8 mouse cellular contexts compared by ENCODE assay signal in genomic region chr19:45234771-45235231, GRCm38 (mm10). TPM values are rescaled to one million over a fixed set of nuclear protein-coding genes. Genes with fewer than 3 reads are reported as not detected.
DNase-seq lines count a peak whose midpoint lies in the region; ATAC-seq and TF ChIP-seq lines count a peak whose summit lies in the region.

No protein-coding gene starts in this region.

- H3K4me1 ChIP-seq in kidney, embryonic 16.5 days (ENCODE audit: insufficient read depth, low read length) = peaks cover 36% of the 10 kb centered on the region
- peaks cover 12% of the 10 kb centered on the region for H3K4me1 ChIP-seq in embryonic facial prominence, embryonic 11.5 days (ENCODE audit: control insufficient read depth, insufficient read depth, low read length)
- H3K4me1 ChIP-seq in intestine, postnatal 0 days (replicated peaks; ENCODE audit: control insufficient read depth, insufficient read depth, low read length) = no peaks in the 10 kb centered on the region
- H3K4me1 ChIP-seq in neural tube, embryonic 15.5 days = peaks cover 55% of the 10 kb centered on the region

- no peaks in the 10 kb centered on the region for H3K9me3 ChIP-seq in kidney, embryonic 16.5 days (ENCODE audit: low read length)
- H3K9me3 ChIP-seq in embryonic facial prominence, embryonic 11.5 days (replicated peaks; ENCODE audit: control insufficient read depth, low read length) = no peaks in the 10 kb centered on the region
- no peaks in the 10 kb centered on the region for H3K9me3 ChIP-seq in intestine, postnatal 0 days (ENCODE audit: control insufficient read depth)
- no peaks in the 10 kb centered on the region for H3K9me3 ChIP-seq in neural tube, embryonic 15.5 days (replicated peaks)

- WGBS in kidney, embryonic 16.5 days = under 1% methylated on average over 42 of the region's 42 CpGs
- WGBS in embryonic facial prominence, embryonic 11.5 days = 1% methylated on average over 33 of the region's 42 CpGs
- WGBS in intestine, postnatal 0 days = under 1% methylated on average over 42 of the region's 42 CpGs
- WGBS in neural tube, embryonic 15.5 days = under 1% methylated on average over 41 of the region's 42 CpGs

- no peak overlapping the region for H3K9ac ChIP-seq in kidney, embryonic 16.5 days (replicated peaks; ENCODE audit: low read length)
- no peak overlapping the region for H3K9ac ChIP-seq in embryonic facial prominence, embryonic 11.5 days (replicated peaks; ENCODE audit: low read length)
- no peak overlapping the region for H3K9ac ChIP-seq in intestine, postnatal 0 days (ENCODE audit: low read depth, low read length)
- H3K9ac ChIP-seq in neural tube, embryonic 15.5 days (replicated peaks) = peak overlapping the region; percentile 72

- H3K4me3 ChIP-seq in kidney, embryonic 16.5 days (ENCODE audit: low read length) = peak overlapping the region; percentile 35
- H3K4me3 ChIP-seq in embryonic facial prominence, embryonic 11.5 days (ENCODE audit: low read depth, low read length) = peak overlapping the region; percentile 18
- H3K4me3 ChIP-seq in intestine, postnatal 0 days (ENCODE audit: low read depth, low read length) = peak overlapping the region; percentile 31
- H3K4me3 ChIP-seq in neural tube, embryonic 15.5 days (replicated peaks) = peak overlapping the region; percentile 57

- H3K27me3 ChIP-seq in kidney, embryonic 16.5 days (ENCODE audit: insufficient read depth, low read length) = peaks cover 99% of the 10 kb centered on the region
- peaks cover 88% of the 10 kb centered on the region for H3K27me3 ChIP-seq in embryonic facial prominence, embryonic 11.5 days (ENCODE audit: control insufficient read depth, insufficient read depth, low read length)
- H3K27me3 ChIP-seq in intestine, postnatal 0 days (replicated peaks; ENCODE audit: control insufficient read depth, insufficient read depth, low read length) = peaks cover 98% of the 10 kb centered on the region
- H3K27me3 ChIP-seq in neural tube, embryonic 15.5 days (replicated peaks) = peaks cover 47% of the 10 kb centered on the region

- no peak overlapping the region for H3K27ac ChIP-seq in kidney, embryonic 16.5 days (ENCODE audit: low read length)
- H3K27ac ChIP-seq in embryonic facial prominence, embryonic 11.5 days (replicated peaks; ENCODE audit: low read depth, low read length) = no peak overlapping the region
- H3K27ac ChIP-seq in intestine, postnatal 0 days (ENCODE audit: low read depth, low read length) = no peak overlapping the region
- peak overlapping the region; percentile 96 for H3K27ac ChIP-seq in neural tube, embryonic 15.5 days (replicated peaks)

- peak overlapping the region; percentile 52 for H3K4me2 ChIP-seq in kidney, embryonic 16.5 days (replicated peaks; ENCODE audit: low read depth, low read length)
- H3K4me2 ChIP-seq in embryonic facial prominence, embryonic 11.5 days (ENCODE audit: low read depth, low read length) = peak overlapping the region; percentile 21; the same call in 1 of the 2 replicates
- H3K4me2 ChIP-seq in intestine, postnatal 0 days (replicated peaks; ENCODE audit: low read depth) = peak overlapping the region; percentile 47
- H3K4me2 ChIP-seq in neural tube, embryonic 15.5 days = peak overlapping the region; percentile 66

- no peaks in the 10 kb centered on the region for H3K36me3 ChIP-seq in kidney, embryonic 16.5 days (ENCODE audit: insufficient read depth, low read length)
- H3K36me3 ChIP-seq in embryonic facial prominence, embryonic 11.5 days (replicated peaks; ENCODE audit: control insufficient read depth, insufficient read depth, low read depth, low read length) = no peaks in the 10 kb centered on the region
- H3K36me3 ChIP-seq in intestine, postnatal 0 days (ENCODE audit: control insufficient read depth, insufficient read depth) = no peaks in the 10 kb centered on the region
- H3K36me3 ChIP-seq in neural tube, embryonic 15.5 days = no peaks in the 10 kb centered on the region

- DNase-seq in kidney, adult 9 months = no peak
- no peak for DNase-seq in embryonic facial prominence, embryonic 11.5 days (ENCODE audit: low spot score)
- no peak for DNase-seq in cerebellum, adult 9-11 months

- ATAC-seq in kidney, embryonic 16.5 days (ENCODE audit: low FRiP score, low TSS enrichment) = no peak
- ATAC-seq in embryonic facial prominence, embryonic 11.5 days (replicated peaks; ENCODE audit: insufficient number of reproducible peaks, low FRiP score, low TSS enrichment, low read depth) = no peak
- ATAC-seq in intestine, postnatal 0 days = no peak
- no peak for ATAC-seq in neural tube, embryonic 15.5 days (ENCODE audit: low FRiP score)
- no peak for ATAC-seq in erythroid progenitor cell, adult 5-6 weeks (replicated peaks; ENCODE audit: low FRiP score, poor library complexity, severe bottlenecking)
- ATAC-seq in erythroblast, adult 5-6 weeks (replicated peaks; ENCODE audit: low FRiP score, poor library complexity, severe bottlenecking) = no peak

- no peak for TF ChIP-seq CTCF in intestine, postnatal 0 days (IDR thresholded peaks at IDR 0.05; ENCODE audit: low read depth)

RNA-seq across cellular contexts. Expression of gene Lbx1, which starts 0.8 kb away (rescaled TPM):
- polyA plus RNA-seq in kidney, embryonic 16.5 days (2015; fragmentation: Nextera tagmentation; extraction: Ambion mirVana) = not detected in 2 replicates
- polyA plus RNA-seq in embryonic facial prominence, embryonic 11.5 days (2014; fragmentation: Nextera tagmentation; extraction: Ambion mirVana) = 0.48 and 0.78 TPM in 2 replicates
- not detected in 2 replicates for polyA plus RNA-seq in intestine, postnatal 0 days (2015; fragmentation: Nextera tagmentation; extraction: Ambion mirVana)
- 10.9 and 16.9 TPM in 2 replicates for polyA plus RNA-seq in neural tube, embryonic 15.5 days (2015; fragmentation: Nextera tagmentation; extraction: Ambion mirVana)
- total RNA-seq in erythroid progenitor cell, adult 5-6 weeks (2015; ENCODE audit: low replicate concordance) = not detected in 2 replicates
- total RNA-seq in erythroid progenitor cell, adult 5-6 weeks (2017; ENCODE audit: low replicate concordance) = not detected in 2 replicates
- not detected in 2 replicates for total RNA-seq in erythroblast, adult 5-6 weeks (2015; ENCODE audit: low replicate concordance)
- not detected in 2 replicates for total RNA-seq in erythroblast, adult 5-6 weeks (2017; ENCODE audit: low replicate concordance)
